Mouse (Mus musculus) liver, adult 2 months (tissue): ENCODE data around the gene Tubd1.

Experiments used
- CTCF ChIP-seq: fragments of 200-500 bp; IDR thresholded peaks from 2 replicates; pipeline ENCODE4 v1.5.1; 2011; ENCODE audit warnings: low read depth, low read length, control low read depth
- POLR2A ChIP-seq: fragments of 200-500 bp; IDR thresholded peaks from 2 replicates; pipeline ENCODE4 v1.6.1; 2011; ENCODE audit warnings: low read length, control low read depth; ENCODE audit not compliant: insufficient read depth; ENCODE audit errors: extremely low read depth

- no peak for TF ChIP-seq CTCF
- TF ChIP-seq POLR2A, result no peak
Measured at GRCm38 (mm10) chr11:86507334-86507733, 37.5 kb upstream of the Tubd1 start.
